Comparison of ENCODE assay signal across 17 mouse cellular contexts in genomic region chr15:80000694-80001093, GRCm38 (mm10). TPM values are rescaled to one million over a fixed set of nuclear protein-coding genes. Genes with fewer than 3 reads are reported as not detected.
DNase-seq lines count a peak whose midpoint lies in the region.
"Had no signal": no experiment of that assay in that cellular context is flagged by ENCODE, and none has a peak within 500 bp of the region (broad histone marks: within the 10 kb centered on the region; RNA-seq: fewer than 3 reads in every experiment).

No protein-coding gene starts in this region.

- no peak overlapping the region for H3K4me3 ChIP-seq in heart, embryonic 10.5 days
- H3K4me3 ChIP-seq in limb, embryonic 10.5 days: no peak overlapping the region
- H3K4me3 ChIP-seq: embryonic facial prominence, embryonic 13.5 days; forebrain, embryonic 13.5 days; liver, embryonic 15.5 days; megakaryocyte, embryonic 14.5 days had no signal

- H3K27ac ChIP-seq in heart, embryonic 10.5 days: no peak overlapping the region
- H3K27ac ChIP-seq in limb, embryonic 10.5 days: peak overlapping the region; percentile 1; the same call in 1 of the 2 replicates
- H3K27ac ChIP-seq: embryonic facial prominence, embryonic 13.5 days; forebrain, embryonic 13.5 days; liver, embryonic 15.5 days; stomach, postnatal 0 days had no signal

- H3K4me1 ChIP-seq in heart, embryonic 10.5 days: peaks cover 57% of the 10 kb centered on the region
- peaks cover 8% of the 10 kb centered on the region for H3K4me1 ChIP-seq in limb, embryonic 10.5 days

- no peaks in the 10 kb centered on the region for H3K9me3 ChIP-seq in heart, embryonic 10.5 days
- no peaks in the 10 kb centered on the region for H3K9me3 ChIP-seq in limb, embryonic 10.5 days (replicated peaks)
- H3K9me3 ChIP-seq: embryonic facial prominence, embryonic 13.5 days; forebrain, embryonic 13.5 days; liver, embryonic 15.5 days; megakaryocyte, embryonic 14.5 days had no signal

- no peaks in the 10 kb centered on the region for H3K36me3 ChIP-seq in heart, embryonic 10.5 days
- H3K36me3 ChIP-seq in limb, embryonic 10.5 days: no peaks in the 10 kb centered on the region
- H3K36me3 ChIP-seq: embryonic facial prominence, embryonic 13.5 days; liver, embryonic 15.5 days had no signal

- WGBS in heart, embryonic 10.5 days: 20% methylated on average over 8 of the region's 8 CpGs
- 64% methylated on average over 8 of the region's 8 CpGs for WGBS in limb, embryonic 10.5 days

- peaks cover 11% of the 10 kb centered on the region for H3K27me3 ChIP-seq in heart, embryonic 10.5 days (ENCODE audit: insufficient read depth, poor library complexity, severe bottlenecking)
- 0 out of 2 replicates have a peak, but pooled peaks cover 3% of the 10 kb centered on the region for H3K27me3 ChIP-seq in limb, embryonic 10.5 days (ENCODE audit: low read depth, poor library complexity, severe bottlenecking)
- H3K27me3 ChIP-seq: forebrain, embryonic 13.5 days; megakaryocyte, embryonic 14.5 days had no signal

- DNase-seq in adrenal gland, adult (ENCODE audit: inconsistent age in 2 of 2, low spot score in 1 of 2): peak; percentile 52 to 74
- DNase-seq in adrenal gland, postnatal 10 days: no peak
- DNase-seq in heart, adult 9 months (ENCODE audit: low spot score in 2 of 2): peak; percentile 48 to 84
- no peak for DNase-seq in heart, embryonic 10.5 days (ENCODE audit: low spot score)
- DNase-seq in 416B (ENCODE audit: low read depth): peak; percentile 75
- no peak for DNase-seq in limb, embryonic 10.5 days (ENCODE audit: low spot score)
- no peak for DNase-seq in spleen, adult 12 weeks (ENCODE audit: low spot score)
- no peak for DNase-seq in frontal cortex, postnatal 14 days (ENCODE audit: low spot score in 2 of 2)
- DNase-seq: cerebellum, adult 11-12 months; retina, postnatal 1 day; spleen, adult 18-20 months; thymus, postnatal 36 days had no signal

RNA-seq across cellular contexts. Expression of gene Pdgfb, which starts 14.1 kb away (rescaled TPM):
- total RNA-seq in adrenal gland, postnatal 10 days (2021): 10 to 100 TPM; 37.8 to 46.7 TPM
- polyA plus RNA-seq in heart, embryonic 10.5 days (2016; fragmentation: Nextera tagmentation; extraction: Ambion mirVana): 0.95 and 1.9 TPM in 2 replicates
- polyA plus RNA-seq in limb, embryonic 10.5 days (2016; fragmentation: Nextera tagmentation; extraction: Ambion mirVana): 1.5 and 2.0 TPM in 2 replicates

RNA-seq across cellular contexts. Expression of gene Cbx7, which starts 29.8 kb away (rescaled TPM):
- 10 to 100 TPM in 1 of 2 experiments, 1 to 10 TPM in 1; 8.1 to 11.1 TPM for total RNA-seq in adrenal gland, postnatal 10 days (2021)
- polyA plus RNA-seq in heart, embryonic 10.5 days (2016; fragmentation: Nextera tagmentation; extraction: Ambion mirVana): 0.82 and 1.0 TPM in 2 replicates
- 1.1 and 1.3 TPM in 2 replicates for polyA plus RNA-seq in limb, embryonic 10.5 days (2016; fragmentation: Nextera tagmentation; extraction: Ambion mirVana)

Comparison
In these comparisons a context has a peak if more than half of its experiments do, and no peak if none do; other contexts are left out.
1. DNase-seq: peak in adrenal gland, adult (2 of 2), heart, adult 9 months (2 of 2) and 416B (single experiment); none in adrenal gland, postnatal 10 days (single experiment), heart, embryonic 10.5 days (single experiment), limb, embryonic 10.5 days (single experiment), spleen, adult 12 weeks (single experiment) and frontal cortex, postnatal 14 days (0 of 2).